13 mouse cellular contexts compared by ENCODE assay signal in the genomic region with DNA sequence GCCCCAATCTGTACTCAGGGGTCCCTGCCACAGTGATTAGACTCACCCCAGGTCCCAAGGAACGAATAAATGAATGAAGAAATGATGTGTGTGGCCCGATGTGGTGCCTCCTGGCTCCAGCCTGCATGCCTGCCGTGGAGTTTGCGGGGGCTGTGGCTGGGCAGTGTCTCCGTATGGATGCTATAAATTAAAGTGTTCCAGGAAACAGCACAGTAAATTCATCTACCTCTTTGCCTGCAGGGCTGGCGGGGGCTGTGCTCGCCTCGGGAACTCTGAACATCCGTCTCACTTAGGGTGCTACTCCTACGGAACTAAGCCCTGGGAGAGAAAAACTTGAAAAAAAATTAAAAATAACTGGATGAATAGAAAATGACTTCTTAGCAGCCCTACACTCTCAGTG.
DNase-seq lines count a peak whose midpoint lies in the region; ATAC-seq lines count a peak whose summit lies in the region.
"Had no signal": no experiment of that assay in that cellular context is flagged by ENCODE, and none has a peak within 500 bp of the region (broad histone marks: within the 10 kb centered on the region; RNA-seq: fewer than 3 reads in every experiment).

No protein-coding gene starts in this region.

- no peaks in the 10 kb centered on the region for H3K27me3 ChIP-seq in kidney, embryonic 14.5 days (ENCODE audit: control insufficient read depth, insufficient read depth, low read length)
- peaks cover 19% of the 10 kb centered on the region for H3K27me3 ChIP-seq in midbrain, embryonic 12.5 days
- no peaks in the 10 kb centered on the region for H3K27me3 ChIP-seq in midbrain, embryonic 15.5 days (replicated peaks)
- H3K27me3 ChIP-seq in limb, embryonic 10.5 days (ENCODE audit: low read depth, poor library complexity, severe bottlenecking), result 0 out of 2 replicates have a peak, but pooled peaks cover 4% of the 10 kb centered on the region

- WGBS in kidney, embryonic 14.5 days, result 8% methylated on average over 10 of the region's 10 CpGs
- 73% methylated on average over 10 of the region's 10 CpGs for WGBS in midbrain, embryonic 12.5 days
- 60% methylated on average over 10 of the region's 10 CpGs for WGBS in midbrain, embryonic 15.5 days
- WGBS in limb, embryonic 10.5 days, result 21% methylated on average over 10 of the region's 10 CpGs

- no peak overlapping the region for H3K9ac ChIP-seq in kidney, embryonic 14.5 days (ENCODE audit: low read depth, low read length)
- H3K9ac ChIP-seq in midbrain, embryonic 12.5 days (replicated peaks), result no peak overlapping the region
- H3K9ac ChIP-seq in midbrain, embryonic 15.5 days, result no peak overlapping the region
- H3K9ac ChIP-seq: liver, embryonic 12.5 days had no signal

- H3K4me2 ChIP-seq in kidney, embryonic 14.5 days (replicated peaks; ENCODE audit: low read depth, low read length), result peak overlapping the region; percentile 5; the same call in 1 of the 2 replicates
- no peak overlapping the region for H3K4me2 ChIP-seq in midbrain, embryonic 12.5 days (replicated peaks)
- H3K4me2 ChIP-seq in midbrain, embryonic 15.5 days, result no peak overlapping the region
- H3K4me2 ChIP-seq: liver, embryonic 12.5 days had no signal

- no peaks in the 10 kb centered on the region for H3K9me3 ChIP-seq in kidney, embryonic 14.5 days (ENCODE audit: control insufficient read depth, low read length)
- no peaks in the 10 kb centered on the region for H3K9me3 ChIP-seq in midbrain, embryonic 12.5 days
- no peaks in the 10 kb centered on the region for H3K9me3 ChIP-seq in midbrain, embryonic 15.5 days
- H3K9me3 ChIP-seq in limb, embryonic 10.5 days (replicated peaks), result no peaks in the 10 kb centered on the region
- H3K9me3 ChIP-seq: liver, embryonic 12.5 days had no signal

- H3K27ac ChIP-seq in kidney, embryonic 14.5 days (ENCODE audit: low read depth, low read length), result peak overlapping the region; percentile 59; the same call in 1 of the 2 replicates
- 0 out of 2 replicates have a peak overlapping the region, but pooled peaks have one; percentile 10 for H3K27ac ChIP-seq in midbrain, embryonic 12.5 days (replicated peaks)
- no peak overlapping the region for H3K27ac ChIP-seq in midbrain, embryonic 15.5 days
- H3K27ac ChIP-seq in limb, embryonic 10.5 days, result peak overlapping the region; percentile 57; the same call in 1 of the 2 replicates
- H3K27ac ChIP-seq: liver, embryonic 12.5 days; macrophage had no signal

- peaks cover 66% of the 10 kb centered on the region for H3K4me1 ChIP-seq in kidney, embryonic 14.5 days (ENCODE audit: control insufficient read depth, insufficient read depth, low read length)
- peaks cover 65% of the 10 kb centered on the region for H3K4me1 ChIP-seq in midbrain, embryonic 12.5 days
- H3K4me1 ChIP-seq in midbrain, embryonic 15.5 days, result peaks cover 58% of the 10 kb centered on the region
- H3K4me1 ChIP-seq in limb, embryonic 10.5 days, result peaks cover 85% of the 10 kb centered on the region

- peaks cover 3% of the 10 kb centered on the region; the same call in 1 of the 2 replicates for H3K36me3 ChIP-seq in kidney, embryonic 14.5 days (ENCODE audit: control insufficient read depth, insufficient read depth, low read length)
- H3K36me3 ChIP-seq in midbrain, embryonic 12.5 days, result no peaks in the 10 kb centered on the region
- no peaks in the 10 kb centered on the region for H3K36me3 ChIP-seq in midbrain, embryonic 15.5 days (replicated peaks)
- no peaks in the 10 kb centered on the region; the same call in 1 of the 2 replicates for H3K36me3 ChIP-seq in limb, embryonic 10.5 days
- H3K36me3 ChIP-seq: liver, embryonic 12.5 days had no signal

- H3K4me3 ChIP-seq in kidney, embryonic 14.5 days (ENCODE audit: low read length), result no peak overlapping the region
- H3K4me3 ChIP-seq in midbrain, embryonic 12.5 days, result no peak overlapping the region
- no peak overlapping the region for H3K4me3 ChIP-seq in midbrain, embryonic 15.5 days
- no peak overlapping the region for H3K4me3 ChIP-seq in limb, embryonic 10.5 days
- H3K4me3 ChIP-seq: liver, embryonic 12.5 days had no signal

- no peak; the same call in 1 of the 2 replicates for ATAC-seq in kidney, embryonic 14.5 days (ENCODE audit: low FRiP score, low TSS enrichment)
- no peak for ATAC-seq in midbrain, embryonic 12.5 days (ENCODE audit: low FRiP score, low read depth)
- no peak for ATAC-seq in midbrain, embryonic 15.5 days (replicated peaks)
- ATAC-seq: intestine, embryonic 16.5 days had no signal

- DNase-seq in kidney, adult 18-20 months, result no peak
- peak; percentile 51 for DNase-seq in limb, embryonic 10.5 days (ENCODE audit: low spot score)
- DNase-seq in telencephalon, adult 2 months (ENCODE audit: low read depth, low spot score), result peak; percentile 79
- DNase-seq in heart, postnatal 4 days, result no peak
- DNase-seq in kidney, postnatal 14 days, result no peak
- DNase-seq: gastrocnemius, postnatal 36 days; spleen, adult 18-20 months had no signal

Comparison
In these comparisons a context has a peak if more than half of its experiments do, and no peak if none do; other contexts are left out.
1. DNase-seq: peak in limb, embryonic 10.5 days (single experiment) and telencephalon, adult 2 months (single experiment); none in kidney, adult 18-20 months (single experiment), heart, postnatal 4 days (single experiment) and kidney, postnatal 14 days (single experiment).